Mouse (Mus musculus) CH12.LX (cell line): ENCODE measurements around the gene Pdzd3. TPM values are rescaled to one million over a fixed set of nuclear protein-coding genes. Genes with fewer than 3 reads are reported as not detected.

Experiments used
- DNase-seq: peaks from one replicate; pipeline ENCODE4 v3.0.0-alpha.2; 2013; ENCODE audit errors: extremely low read depth
- H3K27ac ChIP-seq: 2 replicates; pipeline ENCODE4 v1.5.1; 2012; ENCODE audit warnings: low read depth, mild to moderate bottlenecking, control low read depth, moderate library complexity; ENCODE audit not compliant: insufficient read depth
- H3K27me3 ChIP-seq: replicated peaks from 2 replicates; pipeline ENCODE3; 2012; ENCODE audit warnings: inconsistent platforms
- H3K36me3 ChIP-seq, 2 experiments: replicated peaks in 1 of 2; 2 replicates each; pipeline versions ENCODE3 to v1.6.1; 2012; ENCODE audit warnings: inconsistent platforms in 1 of 2, low read length in 1 of 2, mild to moderate bottlenecking in 1 of 2, mixed read lengths in 1 of 2, moderate library complexity in 1 of 2; ENCODE audit not compliant: control insufficient read depth in 1 of 2, insufficient read depth in 1 of 2
- H3K4me1 ChIP-seq, 2 experiments: 2 replicates each; pipeline ENCODE4 v1.6.1; 2012; ENCODE audit warnings: inconsistent platforms in 1 of 2, moderate library complexity in 1 of 2; ENCODE audit not compliant: insufficient read depth in 2 of 2, control insufficient read depth in 1 of 2
- H3K4me2 ChIP-seq: 2 replicates; pipeline ENCODE4 v1.6.1; 2012; ENCODE audit warnings: low read depth, mild to moderate bottlenecking, control low read depth; ENCODE audit not compliant: poor library complexity, insufficient read depth, severe bottlenecking
- H3K4me3 ChIP-seq, 3 experiments: fragments of 150-350 bp in 1 of 3; sonication (generic) in 1 of 3; replicated peaks in 1 of 3; 2 replicates each; pipeline versions ENCODE3 to v1.5.1; 2011 to 2012; ENCODE audit warnings: low read depth in 2 of 3, low read length in 2 of 3, mild to moderate bottlenecking in 2 of 3, moderate library complexity in 2 of 3, control low read depth in 1 of 3, improper control_type of control experiment in 1 of 3, inconsistent platforms in 1 of 3, mixed read lengths in 1 of 3; ENCODE audit not compliant: poor library complexity in 1 of 3
- H3K79me2 ChIP-seq: replicated peaks from 2 replicates; pipeline ENCODE4 v1.6.1; 2012; ENCODE audit warnings: mild to moderate bottlenecking, moderate library complexity; ENCODE audit not compliant: control insufficient read depth, poor library complexity, insufficient read depth, severe bottlenecking; ENCODE audit errors: extremely low read depth
- H3K9ac ChIP-seq: 2 replicates; pipeline ENCODE4 v1.6.1; 2012; ENCODE audit warnings: low read depth, mild to moderate bottlenecking, control low read depth, moderate library complexity; ENCODE audit not compliant: insufficient read depth
- H3K9me3 ChIP-seq: replicated peaks from 2 replicates; pipeline ENCODE3; 2012; ENCODE audit warnings: low read length, inconsistent platforms, mixed read lengths
- CHD1 ChIP-seq: IDR thresholded peaks from 2 replicates; pipeline ENCODE4 v1.6.1; 2012; ENCODE audit warnings: low read depth, low read length, improper control_type of control experiment, inconsistent platforms
- CHD2 ChIP-seq: IDR thresholded peaks from 2 replicates; pipeline ENCODE4 v1.6.1; 2011; ENCODE audit warnings: low read length, improper control_type of control experiment
- ELF1 ChIP-seq: IDR thresholded peaks from 2 replicates; pipeline ENCODE4 v1.6.1; 2014; ENCODE audit warnings: low read depth, mild to moderate bottlenecking, inconsistent platforms, low read length, improper control_type of control experiment
- EP300 ChIP-seq: IDR thresholded peaks from 2 replicates; pipeline ENCODE4 v1.6.1; 2011; ENCODE audit warnings: low read length, improper control_type of control experiment
- JUN ChIP-seq: IDR thresholded peaks from 2 replicates; pipeline ENCODE4 v1.6.1; 2011; ENCODE audit warnings: low read depth, mild to moderate bottlenecking, low read length, improper control_type of control experiment, moderate library complexity; ENCODE audit not compliant: insufficient read depth
- JUND ChIP-seq: conservative IDR thresholded peaks from 2 replicates; pipeline ENCODE4 v1.6.1; 2011; ENCODE audit warnings: low read depth, low read length, improper control_type of control experiment
- KAT2A ChIP-seq: IDR thresholded peaks from 2 replicates; pipeline ENCODE4 v1.6.1; 2012; ENCODE audit warnings: low read length, improper control_type of control experiment, inconsistent platforms; ENCODE audit not compliant: insufficient replicate concordance
- MAX ChIP-seq: IDR thresholded peaks from 2 replicates; pipeline ENCODE4 v1.6.1; 2011; ENCODE audit warnings: low read length, improper control_type of control experiment
- MAZ ChIP-seq: IDR thresholded peaks from 2 replicates; pipeline ENCODE4 v1.6.1; 2012; ENCODE audit warnings: low read depth, mild to moderate bottlenecking, inconsistent platforms, low read length, improper control_type of control experiment, moderate library complexity
- MXI1 ChIP-seq: IDR thresholded peaks from 2 replicates; pipeline ENCODE4 v1.6.1; 2011; ENCODE audit warnings: mild to moderate bottlenecking, low read depth, low read length, improper control_type of control experiment
- MYC ChIP-seq: IDR thresholded peaks from 2 replicates; pipeline ENCODE4 v1.6.1; 2011; ENCODE audit warnings: low read depth, mild to moderate bottlenecking, improper control_type of control experiment, low read length
- NELFE ChIP-seq: IDR thresholded peaks from 2 replicates; pipeline ENCODE4 v1.6.1; 2011; ENCODE audit warnings: low read depth, low read length, improper control_type of control experiment
- NRF1 ChIP-seq: IDR thresholded peaks from 2 replicates; pipeline ENCODE4 v1.6.1; 2014; ENCODE audit warnings: low read depth, mild to moderate bottlenecking, inconsistent platforms, low read length, improper control_type of control experiment, moderate library complexity
- PAX5 ChIP-seq: IDR thresholded peaks from 2 replicates; pipeline ENCODE4 v1.6.1; 2012; ENCODE audit warnings: low read length, inconsistent platforms, mixed read lengths
- POLR2A ChIP-seq: IDR thresholded peaks from 2 replicates; pipeline ENCODE4 v1.6.1; 2011; ENCODE audit warnings: low read depth, mild to moderate bottlenecking, improper control_type of control experiment, low read length
- RCOR1 ChIP-seq: conservative IDR thresholded peaks from 2 replicates; pipeline ENCODE4 v1.6.1; 2012; ENCODE audit warnings: low read depth, mild to moderate bottlenecking, inconsistent platforms, low read length, improper control_type of control experiment
- SMC3 ChIP-seq: IDR thresholded peaks from 2 replicates; pipeline ENCODE4 v1.6.1; 2011; ENCODE audit warnings: low read depth, low read length, improper control_type of control experiment
- TBP ChIP-seq: conservative IDR thresholded peaks from 2 replicates; pipeline ENCODE4 v1.6.1; 2011; ENCODE audit warnings: low read depth, low read length, improper control_type of control experiment
- UBTF ChIP-seq: IDR thresholded peaks from 2 replicates; pipeline ENCODE4 v1.6.1; 2012; ENCODE audit warnings: low read depth, mild to moderate bottlenecking, inconsistent platforms, low read length, improper control_type of control experiment, moderate library complexity
- ZC3H11A ChIP-seq: IDR thresholded peaks from 2 replicates; pipeline ENCODE4 v1.6.1; 2012; ENCODE audit warnings: low read depth, mild to moderate bottlenecking, inconsistent platforms, low read length, improper control_type of control experiment
- dilution Hi-C: fragments of 300-500 bp; cut with MboI; formaldehyde crosslinking; loops from 2 replicates; pipeline ENCODE4 v1.14.3; 2020; ENCODE audit warnings: low sequenced_read_pairs; ENCODE audit not compliant: extremely low pct_unique_long_range_greater_than_20kb, extremely low pct_ligation_motif_present
- in situ Hi-C: fragments of 300-500 bp; cut with MboI; formaldehyde crosslinking; loops from 3 replicates; pipeline ENCODE4 v1.14.3; 2019; ENCODE audit warnings: low sequenced_read_pairs, low pct_ligation_motif_present, low pct_unique_long_range_greater_than_20kb, mixed read lengths
- polyA plus RNA-seq: library from polyadenylated mRNA; unstranded; fragments of >175 nt; gene quantifications from 2 replicates; pipeline ENCODE4 v1.2.1, GENCODE M21; 2012; ENCODE audit warnings: low read depth; ENCODE audit not compliant: insufficient read length
- total RNA-seq, 2 experiments: library from RNA; depleted of rRNA; stranded (reverse); fragments of 300-350 nt in 1 of 2; fragments of >200 nt in 1 of 2; gene quantifications; 2 replicates each; pipeline ENCODE4 v1.2.3; 2012 to 2014

Pdzd3 gene
- total and polyA plus RNA-seq, 3 experiments = 0.09 to 0.21 (median 0.13) TPM

DNA sequence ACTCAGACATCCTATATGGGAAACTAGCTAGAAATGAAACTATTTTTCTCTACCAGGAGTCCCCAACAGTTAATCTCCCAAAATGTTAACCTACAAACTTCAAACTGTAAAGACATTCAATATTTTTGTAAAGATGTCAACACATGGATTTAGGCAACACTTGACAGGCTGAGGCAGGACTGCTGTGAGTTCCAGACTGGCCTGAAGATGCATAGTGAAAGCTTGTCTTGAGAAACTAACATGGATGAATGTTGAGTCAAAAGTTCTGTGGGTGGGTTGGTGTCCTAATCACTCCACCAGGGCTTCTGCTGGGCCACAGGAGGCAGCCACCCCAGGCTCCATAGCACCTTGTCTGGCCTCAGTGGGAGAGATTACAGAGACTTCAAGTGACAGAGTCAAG is 19.7 kb downstream of the Pdzd3 start:
- dilution Hi-C loops (no loop called here), in situ Hi-C loops (loop anchor here (10.0 kb wide), 1 partner anchor 47 kb away; no protein-coding TSS in a partner anchor)
- Histone ChIP-seq H3K27me3 (no peaks in the 10 kb centered on the region), H3K9ac (peak overlapping the region; percentile 86), H3K4me3 (peak overlapping the region in 2 of 3 experiments; percentile 85 to 92), H3K4me2 (peak overlapping the region; percentile 94; the same call in 1 of the 2 replicates), H3K79me2 (peaks cover 64% of the 10 kb centered on the region), H3K4me1 (peaks cover 16 to 55% of the 10 kb centered on the region in 2 experiments; a peak in 3 of 4 replicates), H3K9me3 (no peaks in the 10 kb centered on the region), H3K27ac (no peak overlapping the region), H3K36me3 (peaks cover 2 to 25% of the 10 kb centered on the region in 2 experiments)
- no peak for DNase-seq
- no peak for TF ChIP-seq JUN
- TF ChIP-seq EP300 = no peak
- TF ChIP-seq MXI1 = no peak
- TF ChIP-seq RCOR1 = no peak
- TF ChIP-seq SMC3 = no peak
- TF ChIP-seq POLR2A = no peak

DNA sequence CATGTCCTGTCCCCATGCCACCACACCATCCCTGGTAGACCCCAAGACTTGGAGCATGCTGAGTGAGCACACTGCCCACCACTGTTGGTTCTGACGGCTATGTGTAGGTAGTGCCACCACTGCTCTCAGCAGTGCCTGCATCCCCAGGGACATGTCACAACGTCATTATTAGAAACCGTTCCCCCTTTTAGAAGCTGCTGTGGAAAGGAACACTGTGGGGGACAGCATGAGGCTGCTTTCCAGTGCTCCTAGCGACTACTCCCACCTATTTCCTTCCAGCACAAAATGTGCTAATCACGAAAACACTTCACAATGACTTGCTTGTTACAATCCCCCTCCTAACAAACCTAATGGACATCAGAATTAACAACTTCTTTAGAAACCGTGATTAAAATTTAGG is 25.3 kb downstream of the Pdzd3 start:
- Histone ChIP-seq H3K4me2 (no peak overlapping the region), H3K79me2 (peaks cover 75% of the 10 kb centered on the region)
- peak; percentile 49 for DNase-seq
- TF ChIP-seq CHD2 = no peak
- no peak for TF ChIP-seq UBTF
- TF ChIP-seq EP300 = no peak
- no peak for TF ChIP-seq MAZ
- TF ChIP-seq JUND = no peak
- no peak for TF ChIP-seq KAT2A
- TF ChIP-seq NRF1 = no peak
- TF ChIP-seq TBP = no peak
- TF ChIP-seq ZC3H11A = no peak
- no peak for TF ChIP-seq CHD1
- no peak for TF ChIP-seq ELF1
- TF ChIP-seq PAX5 = no peak
- no peak for TF ChIP-seq JUN
- TF ChIP-seq MAX = no peak
- no peak for TF ChIP-seq NELFE
- no peak for TF ChIP-seq MYC
- TF ChIP-seq, all 38 proteins: peak for 0
- no peak overlapping the region for H3K27ac ChIP-seq
- H3K4me1 ChIP-seq = peaks cover 11 to 51% of the 10 kb centered on the region in 2 experiments
- no peaks in the 10 kb centered on the region for H3K27me3 ChIP-seq
- in situ Hi-C loops = no loop called here
- dilution Hi-C loops = no loop called here
- no peak overlapping the region for H3K9ac ChIP-seq
- H3K4me3 ChIP-seq = peak overlapping the region in 1 of 3 experiments; percentile 5
- H3K36me3 ChIP-seq = peaks cover 2 to 40% of the 10 kb centered on the region in 2 experiments
- no peaks in the 10 kb centered on the region for H3K9me3 ChIP-seq
